Mouse (Mus musculus) CD4-positive naive resting alpha-beta T cell, adult 76 days (primary cell): ENCODE results near the gene Gm20809. TPM values are rescaled to one million over a fixed set of nuclear protein-coding genes. Genes with fewer than 3 reads are reported as not detected.

Experiments
- total RNA-seq: library from RNA; stranded (reverse); gene quantifications from one replicate; pipeline ENCODE4 v1.2.4, GENCODE M21; 2023

Gm20809 gene
- not detected for total RNA-seq

DNA sequence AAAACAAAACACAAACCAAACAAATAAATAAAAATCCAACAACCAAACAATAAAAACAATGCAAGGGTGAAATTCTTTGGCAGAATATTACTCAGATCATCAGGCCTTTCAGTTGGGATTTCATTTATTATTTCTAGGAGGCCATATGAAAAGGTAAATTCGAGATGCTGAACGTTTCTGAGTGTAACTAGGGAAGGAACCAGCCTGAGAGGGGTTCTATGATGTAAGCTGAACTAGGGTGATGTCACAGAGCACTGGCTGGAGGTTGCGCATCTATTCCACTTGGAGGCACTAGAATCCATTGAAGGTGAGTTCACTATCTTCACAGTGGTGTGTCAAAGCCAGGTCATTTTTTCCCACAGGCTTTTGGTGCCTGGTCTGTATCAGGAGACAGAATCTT, at the start of gene Gm20809:
Gm20809 (plus strand) TSS at position 301 of the 400 bp plus-strand sequence.

